Mouse (Mus musculus) stomach, embryonic 16.5 days (tissue): ENCODE measurements around the gene Gm49318. TPM values are rescaled to one million over a fixed set of nuclear protein-coding genes. Genes with fewer than 3 reads are reported as not detected.
A peak's percentile ranks its signal among the peaks of the same experiment; 100 is the strongest.

Experiments used
- ATAC-seq: fragments of 200-750 bp; cut with Nextera tagmentation; 2 replicates; pipeline ENCODE4 v1.8.0; 2017; ENCODE audit warnings: moderate number of reproducible peaks, moderate TSS enrichment; ENCODE audit not compliant: insufficient read depth, low FRiP score
- H3K27ac ChIP-seq: fragments of 300-500 bp; sonication (generic); 2 replicates; pipeline ENCODE4 v1.5.1; 2014; ENCODE audit warnings: low read length
- H3K27me3 ChIP-seq: fragments of 300-500 bp; sonication (generic); 2 replicates; pipeline ENCODE4 v1.6.1; 2014; ENCODE audit warnings: low read length, control low read depth, mixed read lengths; ENCODE audit not compliant: control insufficient read depth, insufficient read depth
- H3K36me3 ChIP-seq: fragments of 300-500 bp; sonication (generic); 2 replicates; pipeline ENCODE4 v1.6.1; 2014; ENCODE audit warnings: low read length; ENCODE audit not compliant: control insufficient read depth, insufficient read depth
- H3K4me1 ChIP-seq: fragments of 300-500 bp; sonication (generic); 2 replicates; pipeline ENCODE4 v1.6.1; 2014; ENCODE audit warnings: low read length, control low read depth, mixed read lengths; ENCODE audit not compliant: control insufficient read depth, insufficient read depth
- H3K4me2 ChIP-seq: fragments of 300-500 bp; sonication (generic); 2 replicates; pipeline ENCODE4 v1.6.1; 2014; ENCODE audit warnings: low read depth, low read length, mixed read lengths
- H3K4me3 ChIP-seq: fragments of 300-500 bp; sonication (generic); replicated peaks from 2 replicates; pipeline ENCODE4 v1.5.1; 2014; ENCODE audit warnings: mild to moderate bottlenecking, low read length
- H3K9ac ChIP-seq: fragments of 300-500 bp; sonication (generic); 2 replicates; pipeline ENCODE4 v1.6.1; 2014; ENCODE audit warnings: low read length
- H3K9me3 ChIP-seq: fragments of 300-500 bp; sonication (generic); replicated peaks from 2 replicates; pipeline ENCODE4 v1.6.1; 2016; ENCODE audit warnings: low read length, control low read depth; ENCODE audit not compliant: control insufficient read depth
- WGBS: fragments of 180-500 bp; shearing (Covaris S2); extraction: QIAGEN DNeasy Blood & Tissue Kit; methylation state at CpG from one replicate; pipeline ENCODE4 v1.1.7; 2014; 5-methylcytosine and 5-hydroxymethylcytosine counted together
- polyA plus RNA-seq: library from polyadenylated mRNA; unstranded; fragments of >200 nt; fragmentation: Nextera tagmentation; extraction: Ambion mirVana; gene quantifications from 2 replicates; pipeline ENCODE4 v1.2.1, GENCODE M21; 2015

Gene Gm49318
- polyA plus RNA-seq, 1 experiment from 2014 or later = not detected

DNA sequence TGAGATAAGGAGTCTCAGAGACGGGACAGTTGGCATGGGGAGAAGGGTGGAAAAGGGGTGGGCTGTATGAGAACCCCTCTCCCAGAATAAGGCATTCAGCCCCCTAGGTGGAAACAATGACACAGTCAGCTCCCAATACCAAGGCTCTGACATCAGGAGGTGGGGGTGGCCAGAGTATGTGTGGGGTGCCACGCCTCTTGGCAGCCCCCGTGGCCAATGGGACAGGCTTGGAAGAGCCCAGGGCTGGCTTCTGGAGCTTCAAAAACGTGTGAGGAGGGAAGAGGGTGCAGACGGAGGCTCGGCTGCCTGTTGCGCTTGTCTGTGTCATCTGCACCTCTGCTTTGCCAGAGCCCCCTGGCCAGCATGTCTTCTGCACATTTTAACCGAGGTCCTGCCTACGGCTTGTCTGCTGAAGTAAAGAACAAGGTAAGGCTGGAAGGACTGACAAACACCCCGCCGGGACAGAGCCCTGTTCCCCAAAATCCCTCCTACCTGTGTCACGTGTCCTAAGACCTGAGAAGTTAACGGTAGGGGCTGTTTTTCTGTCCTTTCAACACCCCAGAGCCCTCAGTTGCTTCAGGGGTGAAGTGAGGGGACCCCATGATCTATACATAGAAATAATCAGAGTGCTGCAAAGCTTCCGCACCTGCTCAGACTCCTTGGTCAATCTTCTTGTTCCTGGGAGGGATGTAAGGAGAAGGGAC, 28.1 kb upstream of the Gm49318 start, which contains the start of gene Cnn1:
Cnn1 (plus strand) TSS at position 224 of the 704 bp plus-strand sequence.
- 5% methylated on average over 14 of the region's 14 CpGs for whole genome bisulfite sequencing
- Histone ChIP-seq H3K4me2 (peak within 1 kb of the TSS; percentile 36), H3K4me3 (peak within 1 kb of the TSS; percentile 38), H3K27ac (peak within 1 kb of the TSS; percentile 84), H3K9ac (peak within 1 kb of the TSS; percentile 63), H3K36me3 (no peaks in the 10 kb centered on the region), H3K27me3 (peaks cover 24% of the 10 kb centered on the region), H3K4me1 (0 out of 2 replicates have a peak, but pooled peaks cover 4% of the 10 kb centered on the region), H3K9me3 (no peaks in the 10 kb centered on the region)
- ATAC-seq = peak; percentile 62; the same call in 1 of the 2 replicates

- no peaks in the 10 kb centered on the region for H3K9me3 ChIP-seq
- peak overlapping the region; percentile 35 for H3K4me3 ChIP-seq
- 2% methylated on average over 24 of the region's 24 CpGs for WGBS
- peak; percentile 73 for ATAC-seq
- no peaks in the 10 kb centered on the region for H3K36me3 ChIP-seq
- H3K4me2 ChIP-seq = peak overlapping the region; percentile 59
- peak overlapping the region; percentile 15; the same call in 1 of the 2 replicates for H3K27ac ChIP-seq
- H3K27me3 ChIP-seq = peaks cover 18% of the 10 kb centered on the region
- H3K9ac ChIP-seq = peak overlapping the region; percentile 69
- 0 out of 2 replicates have a peak, but pooled peaks cover 4% of the 10 kb centered on the region for H3K4me1 ChIP-seq
Measured at GRCm38 (mm10) chr9:22095854-22096307, 24.8 kb upstream of the Gm49318 start.

- Histone ChIP-seq H3K4me2 (no peak overlapping the region), H3K36me3 (no peaks in the 10 kb centered on the region), H3K4me3 (no peak overlapping the region), H3K9me3 (no peaks in the 10 kb centered on the region), H3K4me1 (no peaks in the 10 kb centered on the region), H3K27ac (no peak overlapping the region), H3K27me3 (no peaks in the 10 kb centered on the region), H3K9ac (no peak overlapping the region)
- 83% methylated on average over 6 of the region's 6 CpGs for WGBS
- ATAC-seq = no peak
Measured at GRCm38 (mm10) chr9:22092746-22093145, 21.7 kb upstream of the Gm49318 start.

DNA sequence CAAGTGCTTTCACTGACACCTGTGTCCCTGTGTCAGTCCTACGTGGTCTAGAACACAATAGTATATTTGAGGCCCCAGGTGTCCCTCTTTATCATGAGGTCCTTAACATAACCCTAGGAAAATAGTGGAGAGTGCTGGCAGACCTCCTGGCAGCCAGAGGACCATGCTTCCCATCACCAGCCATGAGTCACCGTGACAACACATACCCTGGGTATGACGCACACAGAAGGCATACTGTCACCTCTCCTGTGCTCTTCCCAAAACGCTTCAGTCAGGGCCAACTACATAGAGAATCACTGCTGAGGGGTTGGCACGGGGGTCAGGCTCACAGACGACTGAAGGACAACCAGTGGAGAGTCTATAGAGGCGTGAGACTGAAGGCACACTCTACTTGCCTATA, 18.9 kb upstream of the Gm49318 start:
- Histone ChIP-seq H3K4me3 (no peak overlapping the region), H3K4me1 (peaks cover 8% of the 10 kb centered on the region; the same call in 1 of the 2 replicates), H3K9ac (no peak overlapping the region), H3K36me3 (no peaks in the 10 kb centered on the region), H3K27me3 (no peaks in the 10 kb centered on the region), H3K27ac (no peak overlapping the region), H3K4me2 (no peak overlapping the region), H3K9me3 (no peaks in the 10 kb centered on the region)
- ATAC-seq = no peak
- WGBS = 83% methylated on average over 7 of the region's 7 CpGs

GRCm38 (mm10) chr9:22089281-22089680, 18.2 kb upstream of the Gm49318 start:
- 98% methylated on average over 7 of the region's 7 CpGs for WGBS
- Histone ChIP-seq H3K27me3 (no peaks in the 10 kb centered on the region), H3K4me1 (peaks cover 8% of the 10 kb centered on the region; the same call in 1 of the 2 replicates), H3K4me2 (no peak overlapping the region), H3K36me3 (no peaks in the 10 kb centered on the region), H3K4me3 (no peak overlapping the region), H3K9ac (no peak overlapping the region), H3K27ac (no peak overlapping the region), H3K9me3 (no peaks in the 10 kb centered on the region)
- ATAC-seq = no peak

GRCm38 (mm10) chr9:22087034-22087618, 16.1 kb upstream of the Gm49318 start:
- no peak for ATAC-seq
- H3K27ac ChIP-seq = no peak overlapping the region
- no peak overlapping the region for H3K9ac ChIP-seq
- no peak overlapping the region for H3K4me3 ChIP-seq
- 84% methylated on average over 2 of the region's 2 CpGs for WGBS
- no peaks in the 10 kb centered on the region for H3K36me3 ChIP-seq
- no peaks in the 10 kb centered on the region for H3K27me3 ChIP-seq
- peaks cover 8% of the 10 kb centered on the region; the same call in 1 of the 2 replicates for H3K4me1 ChIP-seq
- H3K9me3 ChIP-seq = no peaks in the 10 kb centered on the region
- H3K4me2 ChIP-seq = no peak overlapping the region

- 50% methylated on average over 6 of the region's 6 CpGs for WGBS
- no peaks in the 10 kb centered on the region for H3K36me3 ChIP-seq
- H3K4me3 ChIP-seq = peak overlapping the region; percentile 88
- peak overlapping the region; percentile 75 for H3K4me2 ChIP-seq
- peak overlapping the region; percentile 83 for H3K9ac ChIP-seq
- no peaks in the 10 kb centered on the region for H3K9me3 ChIP-seq
- H3K4me1 ChIP-seq = peaks cover 8% of the 10 kb centered on the region; the same call in 1 of the 2 replicates
- no peaks in the 10 kb centered on the region for H3K27me3 ChIP-seq
- peak; percentile 38; the same call in 1 of the 2 replicates for ATAC-seq
- peak overlapping the region; percentile 94 for H3K27ac ChIP-seq
Measured at GRCm38 (mm10) chr9:22086012-22086411, 15.0 kb upstream of the Gm49318 start.

GRCm38 (mm10) chr9:22085022-22085834, 14.2 kb upstream of the Gm49318 start, which contains the start of gene Ecsit:
Ecsit (minus strand) TSS chr9:22085438.
- H3K4me3 ChIP-seq = peak within 1 kb of the TSS; percentile 88
- under 1% methylated on average over 48 of the region's 48 CpGs for WGBS
- H3K9me3 ChIP-seq = no peaks in the 10 kb centered on the region

More at GRCm38 (mm10) chr9:22085022-22085834, 14.2 kb upstream of the Gm49318 start, which contains the start of gene Ecsit:
- H3K27ac ChIP-seq = peak within 1 kb of the TSS; percentile 94
- H3K4me2 ChIP-seq = peak within 1 kb of the TSS; percentile 75
- H3K4me1 ChIP-seq = peaks cover 8% of the 10 kb centered on the region; the same call in 1 of the 2 replicates
- H3K36me3 ChIP-seq = 0 out of 2 replicates have a peak, but pooled peaks cover 4% of the 10 kb centered on the region
- H3K9ac ChIP-seq = peak within 1 kb of the TSS; percentile 83
- no peaks in the 10 kb centered on the region for H3K27me3 ChIP-seq
- peak; percentile 99 for ATAC-seq
